Mouse (Mus musculus) spleen, adult 2 months (tissue): Measurements from ENCODE around the gene Epha2. TPM values are rescaled to one million over a fixed set of nuclear protein-coding genes. Genes with fewer than 3 reads are reported as not detected.
A peak's percentile ranks its signal among the peaks of the same experiment; 100 is the strongest.

Experiments
- DNase-seq, 2 experiments: peaks; one replicate each; pipeline versions ENCODE4 v3.0.0 to v3.0.0-alpha.2; 2012 to 2021; ENCODE audit warnings: low spot score in 2 of 2, low read depth in 1 of 2
- H3K27ac ChIP-seq: fragments of 200-500 bp; 2 replicates; pipeline ENCODE4 v1.5.1; 2012; ENCODE audit warnings: low read length, inconsistent platforms; ENCODE audit not compliant: insufficient read depth
- H3K27me3 ChIP-seq: fragments of 200-500 bp; 2 replicates; pipeline ENCODE4 v1.6.1; 2012; ENCODE audit warnings: mild to moderate bottlenecking, moderate library complexity, low read length, inconsistent platforms; ENCODE audit not compliant: control insufficient read depth, insufficient read depth
- H3K36me3 ChIP-seq: fragments of 200-500 bp; 2 replicates; pipeline ENCODE4 v1.6.1; 2012; ENCODE audit warnings: mild to moderate bottlenecking, low read length, inconsistent platforms; ENCODE audit not compliant: control insufficient read depth, insufficient read depth
- H3K4me1 ChIP-seq: fragments of 200-500 bp; 2 replicates; pipeline ENCODE4 v1.6.1; 2011; ENCODE audit warnings: inconsistent platforms; ENCODE audit not compliant: control insufficient read depth, insufficient read depth, insufficient read length
- H3K4me3 ChIP-seq: fragments of 200-500 bp; 2 replicates; pipeline ENCODE4 v1.5.1; 2011; ENCODE audit warnings: mild to moderate bottlenecking, inconsistent platforms; ENCODE audit not compliant: insufficient read depth, insufficient read length; ENCODE audit errors: extremely low read depth
- CTCF ChIP-seq: fragments of 200-500 bp; IDR thresholded peaks from 2 replicates; pipeline ENCODE4 v1.5.1; 2011; ENCODE audit warnings: mild to moderate bottlenecking, inconsistent platforms; ENCODE audit not compliant: insufficient read depth, insufficient read length, insufficient replicate concordance; ENCODE audit errors: extremely low read depth
- POLR2A ChIP-seq: fragments of 200-500 bp; IDR thresholded peaks from 2 replicates; pipeline ENCODE4 v1.6.1; 2011; ENCODE audit warnings: low read depth, low read length, inconsistent platforms
- WGBS: fragments of 180-500 bp; shearing (Covaris S2); methylation state at CpG from one replicate; pipeline ENCODE4 v1.1.7; 2018; 5-methylcytosine and 5-hydroxymethylcytosine counted together
- polyA plus RNA-seq: library from polyadenylated mRNA; depleted of rRNA; stranded (reverse); fragments of >200 nt; gene quantifications from 2 replicates; pipeline ENCODE4 v1.2.3, GENCODE M21; 2012

Epha2 gene
- polyA plus RNA-seq, 1 experiment: 8.0 TPM

DNA sequence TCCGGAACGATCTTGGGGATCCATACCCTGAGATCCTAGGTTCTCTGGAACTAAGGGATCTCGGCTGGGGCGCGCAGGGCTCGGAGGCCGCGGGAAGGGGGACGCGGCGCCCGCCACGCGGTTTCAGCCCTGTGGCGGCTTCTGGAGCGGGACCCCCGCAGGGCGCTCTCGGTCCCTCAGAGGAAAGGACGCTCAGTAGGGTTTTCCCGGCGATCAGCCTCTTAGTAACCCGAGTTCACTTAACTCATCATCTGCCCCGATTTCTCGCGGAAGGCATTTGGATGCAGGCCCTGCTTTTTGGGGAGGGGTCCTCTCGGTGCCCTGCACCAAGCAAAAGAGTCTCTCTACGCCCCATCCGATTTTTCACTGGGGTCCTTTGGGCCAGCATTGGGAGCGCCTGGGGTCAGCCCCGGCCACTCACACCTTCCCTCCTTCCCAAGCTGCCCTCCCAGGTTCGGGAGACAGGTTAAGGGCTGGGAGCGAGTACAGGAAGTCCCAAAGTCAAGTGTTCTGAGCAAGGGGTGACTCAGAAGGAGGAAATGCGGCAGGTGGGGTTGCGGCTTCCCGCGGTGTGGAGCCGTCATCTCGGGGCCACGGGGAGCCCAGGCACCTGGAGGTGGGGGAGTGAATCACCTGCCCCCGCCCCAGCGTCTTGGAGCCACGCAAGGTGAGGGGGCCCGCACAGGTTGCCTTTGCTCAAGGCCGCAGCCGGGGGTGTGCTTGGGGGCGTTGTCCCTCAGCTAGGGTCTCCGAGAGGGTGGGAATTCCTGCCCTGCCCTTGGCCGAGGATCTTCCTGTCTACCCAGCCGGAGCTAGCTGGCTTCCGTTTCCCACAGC is 769 bp downstream of the Epha2 start:
- WGBS: under 1% methylated on average over 51 of the region's 51 CpGs
- H3K27me3 ChIP-seq: peaks cover 3% of the 10 kb centered on the region; the same call in 1 of the 2 replicates
- DNase-seq: peak in 1 of 2 experiments; percentile 26
- peak overlapping the region; percentile 71 for H3K4me3 ChIP-seq
- H3K36me3 ChIP-seq: no peaks in the 10 kb centered on the region
- H3K27ac ChIP-seq: 0 out of 2 replicates have a peak overlapping the region, but pooled peaks have one; percentile 33
- peaks cover 7% of the 10 kb centered on the region for H3K4me1 ChIP-seq
- TF ChIP-seq POLR2A (no peak), CTCF (no peak)

DNA sequence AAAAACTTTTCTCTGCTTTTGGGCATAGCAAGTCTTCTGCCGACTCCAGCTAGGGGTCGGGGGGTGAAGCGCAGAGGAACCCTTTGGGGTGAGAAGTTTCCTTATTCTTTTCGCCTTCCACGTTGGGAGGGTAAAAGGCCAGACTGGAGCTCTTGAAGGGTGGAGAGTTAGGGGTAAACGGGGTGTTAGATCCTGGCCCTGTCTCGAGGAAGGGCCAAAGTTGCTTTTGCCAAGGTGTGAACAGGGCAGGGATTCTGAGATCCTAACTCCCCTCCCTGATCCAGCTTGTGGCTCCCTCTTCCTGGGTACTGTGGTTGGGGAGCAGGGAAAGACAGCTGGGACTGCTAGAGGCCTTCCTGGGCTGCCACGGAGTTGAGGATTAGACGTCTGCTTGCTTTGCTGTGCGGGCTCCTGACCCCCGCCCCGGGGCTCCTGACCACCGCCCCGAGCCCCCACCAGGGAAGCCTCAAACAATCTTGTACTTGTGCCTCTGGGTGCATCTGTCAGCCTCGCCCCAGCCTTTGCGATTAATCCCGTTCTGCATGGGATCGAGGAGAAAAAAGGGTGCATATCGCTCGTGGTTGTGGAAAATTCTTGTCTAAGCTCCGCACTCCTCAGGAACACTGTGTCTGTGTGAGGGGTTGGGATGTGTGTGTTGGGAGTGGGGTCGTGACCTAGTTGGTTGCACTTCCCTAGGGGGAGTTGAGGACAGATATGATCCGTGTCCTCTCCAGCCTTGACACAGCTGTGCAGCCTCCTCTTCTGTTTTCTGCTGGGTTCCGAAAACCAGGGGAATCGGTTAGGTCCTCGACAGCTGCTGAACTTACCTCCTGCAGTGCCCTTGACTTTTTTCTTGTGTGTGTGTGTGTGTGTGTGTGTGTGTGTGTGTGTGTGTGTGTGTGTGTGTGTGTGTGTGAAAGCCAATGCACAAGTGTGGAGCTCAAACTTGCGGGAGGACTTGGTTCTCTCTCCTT is 1.7 kb downstream of the Epha2 start:
- no peak for TF ChIP-seq POLR2A
- no peak for TF ChIP-seq CTCF
- Histone ChIP-seq H3K27ac (no peak overlapping the region), H3K4me3 (peak overlapping the region; percentile 71; the same call in 1 of the 2 replicates), H3K4me1 (peaks cover 7% of the 10 kb centered on the region), H3K36me3 (no peaks in the 10 kb centered on the region), H3K27me3 (peaks cover 3% of the 10 kb centered on the region; the same call in 1 of the 2 replicates)
- 19% methylated on average over 27 of the region's 27 CpGs for WGBS
- DNase-seq: no peak

GRCm38 (mm10) chr4:141303402-141304222 is 2.6 kb downstream of the Epha2 start:
- 64% methylated on average over 7 of the region's 7 CpGs for WGBS
- H3K4me3 ChIP-seq: peak overlapping the region; percentile 12; the same call in 1 of the 2 replicates
- H3K27ac ChIP-seq: no peak overlapping the region
- peaks cover 7% of the 10 kb centered on the region for H3K4me1 ChIP-seq
- DNase-seq: no peak
- no peaks in the 10 kb centered on the region for H3K36me3 ChIP-seq
- H3K27me3 ChIP-seq: peaks cover 3% of the 10 kb centered on the region; the same call in 1 of the 2 replicates
- TF ChIP-seq CTCF (no peak), POLR2A (no peak)

DNA sequence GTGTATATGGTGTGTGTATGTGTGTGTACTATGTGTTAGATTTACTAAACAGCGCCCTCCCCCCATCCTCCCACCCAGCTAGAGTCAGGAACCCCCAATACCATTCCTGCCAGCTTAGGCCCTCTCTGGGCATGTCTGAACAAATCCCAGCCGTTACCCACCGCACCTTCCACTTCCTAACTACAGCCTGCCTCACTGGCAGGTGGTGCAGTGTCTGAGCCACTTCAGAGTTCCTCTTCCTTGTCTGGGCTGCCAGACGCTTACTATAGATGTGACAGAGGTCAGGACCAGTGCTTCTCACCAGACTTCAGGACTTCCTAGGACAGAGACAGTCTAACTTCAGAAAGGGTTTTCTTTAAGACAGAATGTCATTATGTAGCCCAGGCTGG is 3.2 kb downstream of the Epha2 start:
- WGBS: 27% methylated on average over 4 of the region's 4 CpGs
- no peak for DNase-seq
- Histone ChIP-seq H3K4me1 (peaks cover 7% of the 10 kb centered on the region), H3K27ac (no peak overlapping the region), H3K27me3 (peaks cover 3% of the 10 kb centered on the region; the same call in 1 of the 2 replicates), H3K36me3 (no peaks in the 10 kb centered on the region), H3K4me3 (no peak overlapping the region)
- TF ChIP-seq CTCF (no peak), POLR2A (no peak)

DNA sequence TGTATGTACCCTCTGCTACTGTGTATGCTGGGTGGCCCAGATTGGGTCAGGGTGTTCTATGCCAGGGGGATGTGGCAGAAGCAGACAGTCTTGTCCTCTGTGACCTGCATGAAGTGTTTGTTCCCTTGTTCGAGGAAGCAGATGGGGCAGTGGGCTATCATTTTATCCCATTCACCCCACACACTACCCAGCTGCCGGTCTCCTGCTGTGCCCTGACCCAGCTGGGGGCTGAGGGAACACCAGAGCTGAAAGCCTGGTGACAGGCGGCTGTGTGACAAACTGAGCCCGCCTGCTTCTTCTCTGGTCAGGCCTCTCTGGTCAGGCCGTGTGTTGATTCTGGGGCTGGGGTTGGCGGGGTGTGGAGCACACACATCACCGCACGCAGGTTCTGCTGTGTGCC is 5.0 kb downstream of the Epha2 start:
- peaks cover 3% of the 10 kb centered on the region; the same call in 1 of the 2 replicates for H3K27me3 ChIP-seq
- no peak overlapping the region for H3K4me3 ChIP-seq
- no peak for TF ChIP-seq CTCF
- TF ChIP-seq POLR2A: no peak
- H3K4me1 ChIP-seq: no peaks in the 10 kb centered on the region; the same call in none of the 2 replicates
- DNase-seq: no peak
- H3K27ac ChIP-seq: no peak overlapping the region
- H3K36me3 ChIP-seq: no peaks in the 10 kb centered on the region
- 68% methylated on average over 8 of the region's 8 CpGs for WGBS

GRCm38 (mm10) chr4:141308381-141308780 is 7.3 kb downstream of the Epha2 start:
- no peak overlapping the region for H3K4me3 ChIP-seq
- 94% methylated on average over 22 of the region's 22 CpGs for WGBS
- DNase-seq: no peak
- H3K27me3 ChIP-seq: no peaks in the 10 kb centered on the region
- no peak overlapping the region for H3K27ac ChIP-seq
- no peak for TF ChIP-seq CTCF
- TF ChIP-seq POLR2A: no peak
- H3K4me1 ChIP-seq: no peaks in the 10 kb centered on the region; the same call in 1 of the 2 replicates
- H3K36me3 ChIP-seq: no peaks in the 10 kb centered on the region
